Mouse (Mus musculus) sigmoid colon, adult 10 weeks (tissue): ENCODE measurements around the gene Zfp60. TPM values are rescaled to one million over a fixed set of nuclear protein-coding genes. Genes with fewer than 3 reads are reported as not detected.

Experiments
- polyA plus RNA-seq: library from polyadenylated mRNA; stranded (reverse); fragments of 350-450 nt; fragmentation: Illumina TruSeq; extraction: RNeasy Lipid Tissue Mini Kit (QIAGEN cat#74804); gene quantifications from one replicate; pipeline ENCODE4 v1.2.3, GENCODE M21; 2014; ENCODE audit warnings: low read depth, low replicate concordance

Zfp60 gene
- 26.7 TPM for polyA plus RNA-seq

GRCm38 (mm10) chr7:27731281-27731883 lies at the start of gene Zfp60:
Gene Zfp60, plus strand, starts transcription at chr7:27731389.

GRCm38 (mm10) chr7:27688815-27689612 lies 42.2 kb upstream of the Zfp60 start, which contains the start of gene Zfp607b:
Gene Zfp607b, plus strand, starts transcription at chr7:27689340.

Other genes with a start within 250 kb of the Zfp60 start
- gene Sertad1, start 244.5 kb upstream of the Zfp60 start, polyA plus RNA-seq: 1.1 TPM
- 0.16 TPM for gene Prx, start 232.1 kb upstream of the Zfp60 start, polyA plus RNA-seq
- gene Hipk4, start 208.1 kb upstream of the Zfp60 start, polyA plus RNA-seq: 0.38 TPM
- not detected for gene Pld3, start 178.2 kb upstream of the Zfp60 start, polyA plus RNA-seq
- 2.4 TPM for gene 2310022A10Rik, start 178.2 kb upstream of the Zfp60 start, polyA plus RNA-seq
- gene Akt2, start 139.8 kb upstream of the Zfp60 start, polyA plus RNA-seq: 4.0 TPM
- not detected for gene Ttc9b, start 77.5 kb upstream of the Zfp60 start, polyA plus RNA-seq
- gene Map3k10, start 56.8 kb upstream of the Zfp60 start, polyA plus RNA-seq: 0.54 TPM
- 2.1 TPM for gene Zfp607b, start 42.0 kb upstream of the Zfp60 start, polyA plus RNA-seq
- 23.8 TPM for gene Zfp626, start 75.8 kb downstream of the Zfp60 start, polyA plus RNA-seq
- 14.1 TPM for gene Zfp59, start 107.2 kb downstream of the Zfp60 start, polyA plus RNA-seq
- gene Zfp607a, start 126.1 kb downstream of the Zfp60 start, polyA plus RNA-seq: 9.9 TPM
- 23.0 TPM for gene Zfp974, start 198.1 kb downstream of the Zfp60 start, polyA plus RNA-seq
- gene Zfp780b, start 247.8 kb downstream of the Zfp60 start, polyA plus RNA-seq: 23.5 TPM